Mouse (Mus musculus) embryonic facial prominence, embryonic 13.5 days (tissue): ENCODE results near the gene Cd101. TPM values are rescaled to one million over a fixed set of nuclear protein-coding genes. Genes with fewer than 3 reads are reported as not detected.

Experiments
- ATAC-seq: fragments of 200-750 bp; cut with Nextera tagmentation; 2 replicates; pipeline ENCODE4 v1.8.0; 2017; ENCODE audit warnings: low read depth; ENCODE audit not compliant: insufficient number of reproducible peaks, insufficient read depth, low FRiP score, low TSS enrichment
- H3K27ac ChIP-seq: fragments of 300-500 bp; sonication (generic); 2 replicates; pipeline ENCODE4 v1.5.1; 2015; ENCODE audit warnings: moderate library complexity, mild to moderate bottlenecking, inconsistent platforms
- H3K27me3 ChIP-seq: fragments of 300-500 bp; sonication (generic); 2 replicates; pipeline ENCODE4 v1.6.1; 2015; ENCODE audit warnings: mild to moderate bottlenecking, inconsistent platforms
- H3K36me3 ChIP-seq: fragments of 300-500 bp; sonication (generic); 2 replicates; pipeline ENCODE4 v1.6.1; 2015; ENCODE audit warnings: mild to moderate bottlenecking, inconsistent platforms
- H3K4me1 ChIP-seq: fragments of 300-500 bp; sonication (generic); 2 replicates; pipeline ENCODE4 v1.6.1; 2015; ENCODE audit warnings: inconsistent platforms
- H3K4me2 ChIP-seq: fragments of 300-500 bp; sonication (generic); 2 replicates; pipeline ENCODE4 v1.6.1; 2015; ENCODE audit warnings: moderate library complexity, mild to moderate bottlenecking, inconsistent platforms
- H3K4me3 ChIP-seq: fragments of 300-500 bp; sonication (generic); 2 replicates; pipeline ENCODE4 v1.5.1; 2015; ENCODE audit warnings: mild to moderate bottlenecking, inconsistent platforms
- H3K9ac ChIP-seq: fragments of 300-500 bp; sonication (generic); 2 replicates; pipeline ENCODE4 v1.6.1; 2015; ENCODE audit warnings: mild to moderate bottlenecking, inconsistent platforms
- H3K9me3 ChIP-seq: fragments of 300-500 bp; sonication (generic); 2 replicates; pipeline ENCODE4 v1.6.1; 2016; ENCODE audit warnings: inconsistent platforms
- WGBS: fragments of 180-500 bp; shearing (Covaris S2); methylation state at CpG from one replicate; pipeline ENCODE4 v1.1.7; 2015; ENCODE audit warnings: mixed read lengths; 5-methylcytosine and 5-hydroxymethylcytosine counted together
- polyA plus RNA-seq: library from polyadenylated mRNA; unstranded; fragments of >200 nt; fragmentation: Nextera tagmentation; extraction: Ambion mirVana; gene quantifications from 2 replicates; pipeline ENCODE4 v1.2.1, GENCODE M21; 2015

Cd101 gene
- polyA plus RNA-seq, 1 experiment from 2014 or later = 0.10 TPM

DNA sequence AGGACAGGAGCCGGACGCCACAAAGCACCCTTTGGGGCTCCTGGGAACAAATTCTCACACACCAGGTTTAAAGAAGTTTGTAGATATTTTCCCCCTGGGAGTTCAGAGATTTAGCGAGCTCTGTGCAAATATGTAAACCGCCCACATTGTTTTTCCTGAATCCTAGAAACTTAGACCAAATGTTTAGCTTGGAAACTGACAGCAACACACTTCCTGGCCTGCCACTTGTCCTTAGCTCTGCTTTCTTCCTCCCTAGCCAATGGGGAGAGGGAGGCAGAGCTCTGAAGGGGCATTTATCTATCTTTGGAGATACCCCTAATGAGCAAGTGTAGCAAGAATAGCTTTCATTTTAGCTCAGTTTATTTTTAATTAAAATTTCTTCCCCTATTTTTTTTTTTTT is 14.1 kb downstream of the Cd101 start:
- WGBS = 28% methylated on average over 4 of the region's 4 CpGs
- no peak for ATAC-seq
- Histone ChIP-seq H3K4me1 (peaks cover 19% of the 10 kb centered on the region), H3K36me3 (no peaks in the 10 kb centered on the region), H3K27ac (no peak overlapping the region), H3K27me3 (no peaks in the 10 kb centered on the region), H3K9ac (no peak overlapping the region), H3K9me3 (no peaks in the 10 kb centered on the region), H3K4me3 (no peak overlapping the region), H3K4me2 (no peak overlapping the region)

DNA sequence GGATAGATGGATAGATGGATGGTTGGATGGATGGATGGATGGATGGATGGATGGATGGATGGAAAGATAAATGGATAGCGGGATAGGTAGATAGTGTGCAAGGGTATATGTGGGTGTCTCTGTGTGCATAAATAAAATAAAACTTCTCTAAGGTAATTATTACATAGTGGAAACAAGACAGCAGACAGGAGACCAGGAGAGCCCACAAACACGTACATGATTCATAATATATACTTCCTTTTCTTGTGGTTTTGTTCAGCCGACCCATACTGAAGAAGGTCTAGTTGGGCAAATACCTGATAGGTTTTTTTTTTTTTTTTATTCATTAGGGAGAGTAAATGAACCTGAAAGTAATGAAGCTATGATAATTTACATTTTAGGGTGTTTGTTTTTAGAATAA is 15.8 kb downstream of the Cd101 start:
- Histone ChIP-seq H3K4me3 (no peak overlapping the region), H3K27ac (no peak overlapping the region), H3K9ac (no peak overlapping the region), H3K4me2 (no peak overlapping the region), H3K4me1 (peaks cover 19% of the 10 kb centered on the region), H3K9me3 (no peaks in the 10 kb centered on the region), H3K27me3 (no peaks in the 10 kb centered on the region), H3K36me3 (no peaks in the 10 kb centered on the region)
- 78% methylated on average over 3 of the region's 3 CpGs for WGBS
- no peak for ATAC-seq

DNA sequence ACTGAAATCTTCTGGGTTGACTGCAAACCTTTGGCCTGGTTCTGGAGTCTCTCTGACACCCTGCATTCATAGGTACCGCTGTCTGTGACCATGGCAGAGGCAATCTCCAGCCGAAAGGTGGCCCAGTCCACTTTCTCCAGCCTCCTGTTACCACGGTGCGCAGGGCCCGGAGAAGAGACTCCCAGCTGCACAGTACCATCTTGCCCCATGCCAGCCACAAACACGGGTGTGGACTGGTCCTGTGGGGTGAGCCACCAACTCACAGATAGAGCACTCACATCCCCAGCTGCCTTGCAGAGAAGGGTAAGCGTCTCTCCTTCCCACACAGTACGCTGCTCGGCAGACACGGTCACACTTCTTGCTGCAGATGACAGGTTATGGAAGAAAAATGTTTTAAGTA is 16.4 kb downstream of the Cd101 start:
- Histone ChIP-seq H3K36me3 (no peaks in the 10 kb centered on the region), H3K4me3 (no peak overlapping the region), H3K9me3 (no peaks in the 10 kb centered on the region), H3K27me3 (no peaks in the 10 kb centered on the region), H3K27ac (no peak overlapping the region), H3K9ac (no peak overlapping the region), H3K4me2 (no peak overlapping the region), H3K4me1 (peaks cover 19% of the 10 kb centered on the region)
- WGBS = 90% methylated on average over 10 of the region's 10 CpGs
- no peak for ATAC-seq

GRCm38 (mm10) chr3:101012597-101012996 is 16.8 kb downstream of the Cd101 start:
- no peak overlapping the region for H3K27ac ChIP-seq
- no peak overlapping the region for H3K4me3 ChIP-seq
- H3K9me3 ChIP-seq = no peaks in the 10 kb centered on the region
- WGBS = 81% methylated on average over 8 of the region's 8 CpGs
- no peak overlapping the region for H3K9ac ChIP-seq
- no peak for ATAC-seq
- no peaks in the 10 kb centered on the region for H3K36me3 ChIP-seq
- H3K27me3 ChIP-seq = no peaks in the 10 kb centered on the region
- peaks cover 19% of the 10 kb centered on the region for H3K4me1 ChIP-seq
- no peak overlapping the region for H3K4me2 ChIP-seq

DNA sequence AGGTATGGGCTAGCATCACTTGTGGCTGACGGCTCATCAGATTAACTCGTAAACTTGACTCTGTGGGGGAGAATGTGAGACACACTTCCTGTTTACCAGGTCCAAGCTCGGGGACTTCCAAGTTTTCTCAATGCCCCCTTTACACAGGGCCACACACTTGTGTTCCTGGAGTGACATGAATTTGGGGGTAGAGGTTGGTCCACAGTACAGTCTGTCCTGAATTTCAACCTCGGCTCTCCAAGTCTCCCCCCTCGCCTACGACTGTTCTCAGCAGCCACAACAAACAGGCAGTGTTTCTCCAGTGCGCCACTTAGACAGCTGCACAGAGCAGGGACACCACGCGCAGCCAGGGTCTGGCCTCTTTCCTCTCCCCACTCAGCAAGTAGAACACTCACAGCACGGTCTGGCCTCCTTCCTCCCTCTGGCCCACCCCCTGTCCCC is 17.2 kb downstream of the Cd101 start:
- Histone ChIP-seq H3K27ac (no peak overlapping the region), H3K4me1 (peaks cover 21% of the 10 kb centered on the region), H3K36me3 (no peaks in the 10 kb centered on the region), H3K27me3 (no peaks in the 10 kb centered on the region), H3K9ac (no peak overlapping the region), H3K9me3 (no peaks in the 10 kb centered on the region), H3K4me3 (no peak overlapping the region), H3K4me2 (no peak overlapping the region)
- 46% methylated on average over 10 of the region's 10 CpGs for WGBS
- ATAC-seq = no peak

- Histone ChIP-seq H3K4me3 (no peak overlapping the region), H3K9ac (no peak overlapping the region), H3K27ac (no peak overlapping the region), H3K36me3 (no peaks in the 10 kb centered on the region), H3K4me2 (no peak overlapping the region), H3K9me3 (no peaks in the 10 kb centered on the region), H3K27me3 (no peaks in the 10 kb centered on the region), H3K4me1 (peaks cover 30% of the 10 kb centered on the region)
- WGBS = 53% methylated on average over 5 of the region's 5 CpGs
- ATAC-seq = no peak
Measured at GRCm38 (mm10) chr3:101011203-101011600, 18.2 kb downstream of the Cd101 start.

GRCm38 (mm10) chr3:101010589-101011202 is 18.7 kb downstream of the Cd101 start:
- Histone ChIP-seq H3K4me2 (no peak overlapping the region), H3K4me1 (peaks cover 30% of the 10 kb centered on the region), H3K27me3 (no peaks in the 10 kb centered on the region), H3K36me3 (no peaks in the 10 kb centered on the region), H3K4me3 (no peak overlapping the region), H3K27ac (no peak overlapping the region), H3K9ac (no peak overlapping the region), H3K9me3 (no peaks in the 10 kb centered on the region)
- ATAC-seq = no peak
- 81% methylated on average over 4 of the region's 4 CpGs for WGBS

- Histone ChIP-seq H3K4me2 (no peak overlapping the region), H3K4me3 (no peak overlapping the region), H3K4me1 (peaks cover 13% of the 10 kb centered on the region; the same call in 1 of the 2 replicates), H3K9me3 (no peaks in the 10 kb centered on the region), H3K27me3 (no peaks in the 10 kb centered on the region), H3K36me3 (no peaks in the 10 kb centered on the region), H3K9ac (no peak overlapping the region), H3K27ac (no peak overlapping the region)
- ATAC-seq = no peak
- 48% methylated on average over 5 of the region's 5 CpGs for WGBS
Measured at GRCm38 (mm10) chr3:101007112-101007782, 22.1 kb downstream of the Cd101 start.

- Histone ChIP-seq H3K4me1 (peaks cover 11% of the 10 kb centered on the region; the same call in 1 of the 2 replicates), H3K27ac (no peak overlapping the region), H3K4me3 (no peak overlapping the region), H3K9ac (no peak overlapping the region), H3K9me3 (no peaks in the 10 kb centered on the region), H3K27me3 (no peaks in the 10 kb centered on the region), H3K4me2 (no peak overlapping the region), H3K36me3 (no peaks in the 10 kb centered on the region)
- no peak for ATAC-seq
- 70% methylated on average over 6 of the region's 6 CpGs for whole genome bisulfite sequencing
Measured at GRCm38 (mm10) chr3:101005392-101005791, 24.0 kb downstream of the Cd101 start.

DNA sequence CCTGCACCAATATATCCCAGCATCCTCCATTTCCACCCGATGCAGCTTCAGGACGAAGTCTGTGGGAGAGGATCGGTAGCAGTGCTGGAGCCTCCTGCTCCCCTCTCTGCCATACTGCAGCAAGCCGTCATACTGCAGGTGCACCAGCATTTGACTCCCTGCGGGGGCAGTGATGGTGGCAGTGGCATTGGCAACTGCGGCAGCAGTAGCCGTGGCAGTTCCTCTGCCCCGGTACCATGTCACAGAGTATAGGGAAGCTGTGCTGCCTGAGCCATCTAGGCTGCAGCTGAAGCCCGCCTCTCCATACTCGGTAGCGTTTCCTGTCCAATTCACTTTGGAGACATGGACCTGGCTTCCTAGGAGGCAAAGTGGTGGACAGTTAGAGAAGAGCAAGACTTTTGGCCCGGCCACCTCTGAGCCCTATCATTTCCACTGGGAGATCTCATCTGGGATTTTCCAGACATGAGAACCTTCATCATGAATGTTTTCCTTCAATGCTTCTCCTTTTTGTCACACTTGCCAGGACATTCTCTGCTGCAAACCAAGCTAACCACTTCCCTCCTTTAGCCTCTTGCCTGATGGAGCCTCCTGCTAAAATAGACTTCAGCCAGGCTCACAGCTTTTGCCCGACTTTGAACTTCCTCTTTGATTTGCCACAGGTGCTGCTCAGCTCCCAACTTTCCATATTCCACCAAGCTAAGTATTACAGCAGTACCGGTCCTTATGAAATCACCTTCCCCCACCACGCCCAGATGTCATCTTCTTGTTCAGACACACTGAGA is 25.6 kb downstream of the Cd101 start:
- H3K9ac ChIP-seq = no peak overlapping the region
- peaks cover 14% of the 10 kb centered on the region for H3K4me1 ChIP-seq

GRCm38 (mm10) chr3:100999732-101000131 is 29.6 kb downstream of the Cd101 start:
- Histone ChIP-seq H3K4me3 (no peak overlapping the region), H3K4me2 (no peak overlapping the region), H3K4me1 (peaks cover 4% of the 10 kb centered on the region; the same call in 1 of the 2 replicates), H3K27me3 (no peaks in the 10 kb centered on the region), H3K9ac (no peak overlapping the region), H3K36me3 (no peaks in the 10 kb centered on the region), H3K27ac (no peak overlapping the region), H3K9me3 (no peaks in the 10 kb centered on the region)
- no peak for ATAC-seq
- WGBS = 19% methylated on average over 2 of the region's 2 CpGs

More for the DNA sequence above, 25.6 kb downstream of the Cd101 start:
- no peak for ATAC-seq
- H3K36me3 ChIP-seq = no peaks in the 10 kb centered on the region
- H3K9me3 ChIP-seq = no peaks in the 10 kb centered on the region
- WGBS = 81% methylated on average over 15 of the region's 15 CpGs
- no peak overlapping the region for H3K4me3 ChIP-seq
- no peak overlapping the region for H3K4me2 ChIP-seq
- no peaks in the 10 kb centered on the region for H3K27me3 ChIP-seq
- H3K27ac ChIP-seq = no peak overlapping the region
